Mouse (Mus musculus) heart, embryonic 10.5 days (tissue): ENCODE data around the gene Traf7. TPM values are rescaled to one million over a fixed set of nuclear protein-coding genes. Genes with fewer than 3 reads are reported as not detected.
A peak's percentile ranks its signal among the peaks of the same experiment; 100 is the strongest.

Source experiments
- DNase-seq: peaks from one replicate; pipeline ENCODE4 v3.0.0-alpha.2; 2017; ENCODE audit warnings: low spot score
- H3K27ac ChIP-seq: fragments of 300-500 bp; sonication (generic); 2 replicates; pipeline ENCODE4 v1.5.1; 2016; ENCODE audit warnings: mild to moderate bottlenecking
- H3K27me3 ChIP-seq: fragments of 300-500 bp; sonication (generic); 2 replicates; pipeline ENCODE4 v1.6.1; 2016; ENCODE audit warnings: mild to moderate bottlenecking; ENCODE audit not compliant: poor library complexity, insufficient read depth, severe bottlenecking
- H3K36me3 ChIP-seq: fragments of 300-500 bp; sonication (generic); 2 replicates; pipeline ENCODE4 v1.6.1; 2016; ENCODE audit warnings: mild to moderate bottlenecking, moderate library complexity
- H3K4me1 ChIP-seq: fragments of 300-500 bp; sonication (generic); 2 replicates; pipeline ENCODE4 v1.6.1; 2016; ENCODE audit warnings: mild to moderate bottlenecking
- H3K4me3 ChIP-seq: fragments of 300-500 bp; sonication (generic); 2 replicates; pipeline ENCODE4 v1.5.1; 2016; ENCODE audit warnings: mild to moderate bottlenecking, moderate library complexity
- H3K9me3 ChIP-seq: fragments of 300-500 bp; sonication (generic); 2 replicates; pipeline ENCODE4 v1.6.1; 2016; ENCODE audit warnings: mild to moderate bottlenecking, moderate library complexity
- WGBS: fragments of 180-500 bp; shearing (Covaris S2); methylation state at CpG from one replicate; pipeline ENCODE4 v1.1.7; 2016; 5-methylcytosine and 5-hydroxymethylcytosine counted together
- polyA plus RNA-seq: library from polyadenylated mRNA; unstranded; fragments of >200 nt; fragmentation: Nextera tagmentation; extraction: Ambion mirVana; gene quantifications from 2 replicates; pipeline ENCODE4 v1.2.1, GENCODE M21; 2016

The Traf7 gene
- polyA plus RNA-seq, 1 experiment from 2014 or later = 93.5 TPM

- H3K27me3 ChIP-seq = 0 out of 2 replicates have a peak, but pooled peaks cover under 1% of the 10 kb centered on the region
- no peaks in the 10 kb centered on the region for H3K9me3 ChIP-seq
- no peak for DNase-seq
- 50% methylated on average over 3 of the region's 3 CpGs for WGBS
- no peak overlapping the region for H3K27ac ChIP-seq
- H3K4me3 ChIP-seq = no peak overlapping the region
- peaks cover 19% of the 10 kb centered on the region for H3K4me1 ChIP-seq
- H3K36me3 ChIP-seq = no peaks in the 10 kb centered on the region
These were observed 9.8 kb upstream of the Traf7 start for GRCm38 (mm10) chr17:24537536-24537935.

- no peak for DNase-seq
- no peak overlapping the region for H3K4me3 ChIP-seq
- 0 out of 2 replicates have a peak, but pooled peaks cover 8% of the 10 kb centered on the region for H3K27me3 ChIP-seq
- peaks cover 40% of the 10 kb centered on the region for H3K4me1 ChIP-seq
- H3K36me3 ChIP-seq = peaks cover 10% of the 10 kb centered on the region
- WGBS = 50% methylated on average over 5 of the region's 5 CpGs
- no peak overlapping the region for H3K27ac ChIP-seq
- no peaks in the 10 kb centered on the region for H3K9me3 ChIP-seq
These were observed 7.6 kb upstream of the Traf7 start for GRCm38 (mm10) chr17:24535300-24535699.

GRCm38 (mm10) chr17:24534160-24534718 is 6.5 kb upstream of the Traf7 start, which contains the start of gene Rab26:
TSS of gene Rab26 (minus strand) at chr17:24534210.
- Histone ChIP-seq H3K27me3 (0 out of 2 replicates have a peak, but pooled peaks cover 8% of the 10 kb centered on the region), H3K4me3 (peak within 1 kb of the TSS; percentile 62), H3K36me3 (peaks cover 19% of the 10 kb centered on the region), H3K27ac (peak within 1 kb of the TSS; percentile 67), H3K4me1 (peaks cover 50% of the 10 kb centered on the region), H3K9me3 (no peaks in the 10 kb centered on the region)
- WGBS = 86% methylated on average over 8 of the region's 8 CpGs
- no peak for DNase-seq

GRCm38 (mm10) chr17:24533099-24533992 is 5.6 kb upstream of the Traf7 start:
- DNase-seq = peak; percentile 96
- Histone ChIP-seq H3K4me1 (peaks cover 54% of the 10 kb centered on the region), H3K9me3 (no peaks in the 10 kb centered on the region), H3K36me3 (peaks cover 23% of the 10 kb centered on the region), H3K4me3 (peak overlapping the region; percentile 62), H3K27ac (peak overlapping the region; percentile 67), H3K27me3 (0 out of 2 replicates have a peak, but pooled peaks cover 8% of the 10 kb centered on the region)
- 5% methylated on average over 53 of the region's 53 CpGs for WGBS

GRCm38 (mm10) chr17:24532045-24532444 is 4.3 kb upstream of the Traf7 start:
- Histone ChIP-seq H3K4me1 (peaks cover 51% of the 10 kb centered on the region), H3K27me3 (0 out of 2 replicates have a peak, but pooled peaks cover 8% of the 10 kb centered on the region), H3K36me3 (peaks cover 23% of the 10 kb centered on the region), H3K4me3 (no peak overlapping the region), H3K27ac (no peak overlapping the region), H3K9me3 (no peaks in the 10 kb centered on the region)
- no peak for DNase-seq
- WGBS = 67% methylated on average over 7 of the region's 7 CpGs

GRCm38 (mm10) chr17:24531064-24531463 is 3.3 kb upstream of the Traf7 start:
- H3K36me3 ChIP-seq = peaks cover 23% of the 10 kb centered on the region
- H3K4me1 ChIP-seq = peaks cover 60% of the 10 kb centered on the region
- H3K27me3 ChIP-seq = 0 out of 2 replicates have a peak, but pooled peaks cover 8% of the 10 kb centered on the region
- no peak for DNase-seq
- H3K4me3 ChIP-seq = no peak overlapping the region
- no peak overlapping the region for H3K27ac ChIP-seq
- H3K9me3 ChIP-seq = no peaks in the 10 kb centered on the region
- WGBS = 61% methylated on average over 3 of the region's 3 CpGs

GRCm38 (mm10) chr17:24530361-24531050 is 2.8 kb upstream of the Traf7 start:
- Histone ChIP-seq H3K4me3 (peak overlapping the region; percentile 92; the same call in 1 of the 2 replicates), H3K36me3 (peaks cover 24% of the 10 kb centered on the region), H3K27me3 (0 out of 2 replicates have a peak, but pooled peaks cover 8% of the 10 kb centered on the region), H3K27ac (peak overlapping the region; percentile 88; the same call in 1 of the 2 replicates), H3K9me3 (no peaks in the 10 kb centered on the region), H3K4me1 (peaks cover 60% of the 10 kb centered on the region)
- 36% methylated on average over 8 of the region's 8 CpGs for WGBS
- DNase-seq = no peak

GRCm38 (mm10) chr17:24529883-24530282 is 2.1 kb upstream of the Traf7 start:
- Histone ChIP-seq H3K27me3 (0 out of 2 replicates have a peak, but pooled peaks cover 8% of the 10 kb centered on the region), H3K9me3 (no peaks in the 10 kb centered on the region), H3K27ac (peak overlapping the region; percentile 88), H3K4me1 (peaks cover 60% of the 10 kb centered on the region), H3K36me3 (peaks cover 26% of the 10 kb centered on the region), H3K4me3 (peak overlapping the region; percentile 92)
- 23% methylated on average over 5 of the region's 5 CpGs for WGBS
- no peak for DNase-seq

- Histone ChIP-seq H3K36me3 (peaks cover 26% of the 10 kb centered on the region), H3K27me3 (0 out of 2 replicates have a peak, but pooled peaks cover 8% of the 10 kb centered on the region), H3K9me3 (no peaks in the 10 kb centered on the region), H3K4me3 (peak overlapping the region; percentile 92), H3K27ac (peak overlapping the region; percentile 88), H3K4me1 (peaks cover 63% of the 10 kb centered on the region)
- WGBS = 1% methylated on average over 4 of the region's 4 CpGs
- DNase-seq = no peak
These were observed 1.3 kb upstream of the Traf7 start for GRCm38 (mm10) chr17:24529007-24529451.

GRCm38 (mm10) chr17:24528560-24528918 is 801 bp upstream of the Traf7 start:
- peaks cover 61% of the 10 kb centered on the region for H3K4me1 ChIP-seq
- WGBS = under 1% methylated on average over 8 of the region's 8 CpGs

GRCm38 (mm10) chr17:24527315-24527714 is 423 bp downstream of the Traf7 start:
- H3K4me1 ChIP-seq = peaks cover 49% of the 10 kb centered on the region
- whole genome bisulfite sequencing = 0% methylated on average over 19 of the region's 19 CpGs
- H3K27ac ChIP-seq = peak overlapping the region; percentile 93
- H3K27me3 ChIP-seq = 0 out of 2 replicates have a peak, but pooled peaks cover 5% of the 10 kb centered on the region
- no peak for DNase-seq
- H3K4me3 ChIP-seq = peak overlapping the region; percentile 92
- no peaks in the 10 kb centered on the region for H3K9me3 ChIP-seq
- H3K36me3 ChIP-seq = peaks cover 31% of the 10 kb centered on the region

More at GRCm38 (mm10) chr17:24528560-24528918, 801 bp upstream of the Traf7 start:
- peaks cover 26% of the 10 kb centered on the region for H3K36me3 ChIP-seq
- DNase-seq = no peak
- no peaks in the 10 kb centered on the region for H3K9me3 ChIP-seq
- 0 out of 2 replicates have a peak, but pooled peaks cover 8% of the 10 kb centered on the region for H3K27me3 ChIP-seq
- peak overlapping the region; percentile 92 for H3K4me3 ChIP-seq
- peak overlapping the region; percentile 88 for H3K27ac ChIP-seq

GRCm38 (mm10) chr17:24524734-24525133 is 3.0 kb downstream of the Traf7 start:
- no peaks in the 10 kb centered on the region for H3K27me3 ChIP-seq
- peaks cover 24% of the 10 kb centered on the region for H3K4me1 ChIP-seq
- 61% methylated on average over 2 of the region's 2 CpGs for WGBS
- no peak overlapping the region for H3K27ac ChIP-seq
- peaks cover 31% of the 10 kb centered on the region for H3K36me3 ChIP-seq
- H3K9me3 ChIP-seq = no peaks in the 10 kb centered on the region
- H3K4me3 ChIP-seq = no peak overlapping the region
- DNase-seq = no peak
